Mouse (Mus musculus): Measurements from ENCODE around the gene Vwa8.
"Not testable (repeated sequence)": the region's sequence is repeated elsewhere in the genome, so short reads cannot be mapped to it uniquely, and the experiment has no call there.

Vwa8 gene

GRCm38 (mm10) chr14:78881563-78881962 lies 32.7 kb downstream of the Vwa8 start:
- in situ Hi-C loops (cut with MboI, MseI) = no loop called here

DNA sequence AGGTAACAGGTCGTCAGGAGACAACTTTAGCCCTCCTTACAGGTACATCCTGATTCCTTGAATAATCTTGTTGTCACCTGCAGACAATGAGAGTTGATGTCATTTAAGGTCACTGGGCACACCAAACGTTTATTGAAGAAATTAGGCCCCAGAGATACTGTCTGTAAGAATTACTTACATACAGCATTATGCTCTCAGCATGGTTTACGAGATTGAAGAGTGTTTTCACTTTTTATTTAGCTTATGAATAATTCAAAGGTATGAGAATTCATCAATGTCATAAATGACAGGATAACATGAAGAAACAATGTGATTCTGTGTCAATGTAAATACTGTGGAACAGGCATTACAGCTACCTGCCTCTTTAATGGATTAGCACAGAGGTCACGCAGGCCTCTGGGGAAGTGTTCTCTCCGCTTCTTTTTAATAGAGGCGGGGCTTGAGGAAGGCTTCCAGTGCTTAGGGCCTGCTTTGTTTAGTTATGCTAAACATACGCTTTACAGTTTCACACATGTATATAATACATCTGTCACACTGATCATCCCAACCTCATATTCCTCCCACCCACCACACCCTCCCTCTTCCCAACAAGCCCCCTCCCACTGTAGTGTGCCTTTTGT lies 37.2 kb downstream of the Vwa8 start:
- in situ Hi-C loops (cut with MboI, MseI) = no loop called here

- in situ Hi-C loops (cut with MboI, MseI) = no loop called here
These were observed 37.8 kb downstream of the Vwa8 start for GRCm38 (mm10) chr14:78886566-78887234.

DNA sequence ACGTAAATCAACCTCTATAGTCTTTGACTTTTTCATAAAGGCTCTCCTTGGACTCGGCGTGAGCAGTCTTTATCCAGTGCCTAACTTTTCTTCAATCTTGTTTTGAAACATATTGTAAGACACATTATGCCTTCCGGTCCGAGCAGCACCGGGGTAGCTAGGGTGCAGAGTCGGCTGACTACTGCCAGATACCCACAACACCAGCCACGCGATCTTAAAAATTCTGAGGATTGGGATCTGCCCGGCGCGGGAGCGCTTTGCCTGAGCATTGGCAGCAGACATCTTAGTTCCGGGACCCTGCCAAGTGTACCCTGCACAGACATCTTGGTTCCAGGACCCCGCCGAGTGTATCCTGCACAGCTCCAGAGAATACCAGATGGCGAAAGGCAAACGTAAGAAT lies 38.6 kb downstream of the Vwa8 start:
- in situ Hi-C loops (cut with MboI, MseI) = not testable (repeated sequence)

- in situ Hi-C loops (cut with MboI, MseI) = no loop called here
These were observed 46.6 kb downstream of the Vwa8 start for GRCm38 (mm10) chr14:78895496-78895895.

- in situ Hi-C loops (cut with MboI, MseI) = no loop called here
These were observed 47.4 kb downstream of the Vwa8 start for GRCm38 (mm10) chr14:78896252-78896651.

GRCm38 (mm10) chr14:78900770-78901169 lies 51.9 kb downstream of the Vwa8 start:
- in situ Hi-C loops (cut with MboI, MseI) = no loop called here

- in situ Hi-C loops (cut with MboI, MseI) = no loop called here
These were observed 59.5 kb downstream of the Vwa8 start for GRCm38 (mm10) chr14:78908205-78908863.

DNA sequence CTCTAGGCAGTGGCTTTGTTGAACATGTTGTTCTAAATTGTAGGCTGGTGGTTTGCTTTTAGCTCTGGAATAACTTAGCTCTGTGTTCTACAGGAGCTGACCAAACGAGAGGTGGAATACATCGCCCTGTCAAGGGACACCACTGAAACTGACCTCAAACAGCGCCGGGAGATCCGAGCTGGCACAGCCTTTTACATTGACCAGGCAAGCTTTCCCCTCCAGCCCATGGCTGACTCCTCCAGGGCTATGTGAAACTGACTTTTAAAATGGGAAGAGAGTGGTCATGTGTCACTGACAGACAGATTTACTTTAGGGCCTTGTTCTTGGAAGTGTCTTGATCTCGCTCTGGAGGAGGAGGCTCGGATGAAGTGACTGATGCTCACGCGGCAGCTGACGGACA lies 63.2 kb downstream of the Vwa8 start:
- in situ Hi-C loops (cut with MboI, MseI) = no loop called here

DNA sequence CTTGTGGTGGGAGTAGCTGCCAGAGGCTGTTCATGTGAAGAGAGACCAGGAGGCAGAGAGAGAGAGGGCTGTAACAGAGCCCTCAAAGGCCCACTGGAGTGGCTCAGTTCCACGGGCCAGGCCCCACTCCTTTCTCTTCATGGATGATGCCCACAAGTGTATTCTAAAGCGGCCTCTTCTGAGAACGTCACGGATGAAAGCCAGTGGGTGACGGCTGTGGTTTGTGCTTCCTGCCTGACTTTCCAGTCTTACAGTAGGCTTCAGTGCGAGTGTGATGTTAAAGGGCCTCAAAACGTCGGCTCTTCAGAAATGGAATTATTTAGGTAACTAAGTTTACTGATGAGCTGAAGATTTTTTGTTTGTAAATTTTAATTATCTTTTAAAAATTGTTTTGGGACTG lies 65.3 kb downstream of the Vwa8 start:
- in situ Hi-C loops (cut with MboI, MseI) = no loop called here

DNA sequence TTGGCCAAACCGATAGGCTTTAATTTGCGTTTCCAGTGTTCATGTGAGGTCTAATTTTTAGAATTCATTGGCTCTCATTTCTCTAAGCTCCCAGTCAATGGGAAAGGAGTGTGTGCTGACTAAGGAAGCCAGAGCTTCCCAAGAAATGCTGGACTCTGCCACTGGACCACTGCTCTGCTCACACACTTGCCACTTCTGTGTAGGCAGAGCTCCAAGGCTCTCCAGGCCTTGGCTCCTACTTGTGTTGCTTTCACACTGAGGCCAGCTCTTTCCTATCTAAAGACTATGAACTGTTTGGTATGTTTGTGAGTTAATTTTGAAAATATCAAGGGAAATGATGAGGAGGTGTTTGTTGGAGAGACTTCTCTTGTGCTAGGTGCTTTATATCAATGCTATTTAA lies 67.8 kb downstream of the Vwa8 start:
- in situ Hi-C loops (cut with MboI, MseI) = no loop called here

GRCm38 (mm10) chr14:78921219-78921618 lies 72.4 kb downstream of the Vwa8 start:
- in situ Hi-C loops (cut with MboI, MseI) = no loop called here

- in situ Hi-C loops (cut with MboI, MseI) = no loop called here
These were observed 74.8 kb downstream of the Vwa8 start for GRCm38 (mm10) chr14:78923631-78924030.

GRCm38 (mm10) chr14:78924755-78925537 lies 76.1 kb downstream of the Vwa8 start:
- in situ Hi-C loops (cut with MboI, MseI) = no loop called here

DNA sequence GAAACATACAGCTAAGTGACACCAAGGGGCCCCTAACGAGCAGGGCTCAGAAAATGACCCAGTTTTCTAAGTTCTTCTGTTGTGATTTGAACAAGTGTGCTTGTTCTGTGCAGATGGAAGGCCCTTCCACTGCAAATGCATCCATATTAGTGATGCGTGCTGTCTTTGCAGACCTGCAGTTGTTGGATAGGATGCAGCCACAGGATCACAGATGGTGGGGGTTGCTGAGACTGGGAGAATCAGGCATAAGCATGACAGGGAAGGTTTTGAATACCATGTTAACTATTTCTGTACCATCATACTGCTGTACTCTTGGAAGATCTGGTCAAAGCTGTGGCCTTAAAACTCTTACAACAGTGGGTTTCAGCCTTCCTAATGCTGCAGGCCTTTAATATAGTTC lies 83.2 kb downstream of the Vwa8 start:
- in situ Hi-C loops (cut with MboI, MseI) = no loop called here

- in situ Hi-C loops (cut with MboI, MseI) = no loop called here
These were observed 84.5 kb downstream of the Vwa8 start for GRCm38 (mm10) chr14:78933399-78933798.

DNA sequence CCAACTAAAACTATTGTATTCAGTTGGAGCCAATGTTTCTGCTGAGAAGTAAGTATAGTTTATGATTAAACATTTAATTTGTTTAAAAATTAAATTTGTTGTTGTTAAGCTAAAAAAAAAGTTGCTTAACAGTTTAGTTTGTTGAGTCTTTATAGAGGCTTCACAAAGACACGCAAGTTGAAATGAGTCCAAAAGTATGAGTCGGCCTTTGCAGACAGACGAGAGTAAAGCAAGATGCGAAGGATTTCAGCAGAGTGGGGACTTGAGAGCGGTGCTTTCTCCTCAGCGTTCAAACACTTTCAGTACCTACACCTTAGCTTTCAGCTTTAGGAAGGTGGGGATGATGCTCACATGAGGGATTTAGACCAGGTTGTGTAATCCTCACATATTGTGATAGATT lies 85.7 kb downstream of the Vwa8 start:
- in situ Hi-C loops (cut with MboI, MseI) = no loop called here

GRCm38 (mm10) chr14:78935796-78936195 lies 86.9 kb downstream of the Vwa8 start:
- in situ Hi-C loops (cut with MboI, MseI) = no loop called here

- in situ Hi-C loops (cut with MboI, MseI) = no loop called here
These were observed 93.1 kb downstream of the Vwa8 start for GRCm38 (mm10) chr14:78941741-78942475.

- in situ Hi-C loops (cut with MboI, MseI) = no loop called here
These were observed 106.9 kb downstream of the Vwa8 start for GRCm38 (mm10) chr14:78955745-78956144.

DNA sequence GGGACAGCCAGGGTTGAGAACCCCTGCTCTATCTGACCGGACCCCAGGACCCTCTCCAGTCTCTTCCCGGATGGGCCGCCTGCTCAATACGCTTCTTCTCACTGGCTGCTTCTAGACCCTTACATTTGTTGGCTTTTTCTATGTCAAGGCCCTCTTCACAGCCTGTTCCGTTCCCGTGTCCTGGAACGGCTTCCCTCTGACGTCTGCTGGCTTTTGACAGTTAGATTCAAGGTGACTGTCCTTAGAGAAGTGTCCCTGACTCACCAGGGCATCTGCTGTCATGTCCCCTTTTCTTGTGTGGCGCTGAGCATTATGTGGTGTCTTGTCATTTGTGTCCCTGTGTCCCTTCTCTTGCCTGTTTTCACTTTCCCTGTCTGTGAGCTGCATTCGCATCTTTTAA lies 121.8 kb downstream of the Vwa8 start:
- in situ Hi-C loops (cut with MboI, MseI) = no loop called here

GRCm38 (mm10) chr14:78972424-78972823 lies 123.6 kb downstream of the Vwa8 start:
- in situ Hi-C loops (cut with MboI, MseI) = no loop called here

Data from T-helper 2 cell (primary cell).